Comparison of ENCODE assay signal across 11 mouse cellular contexts in the genomic region with DNA sequence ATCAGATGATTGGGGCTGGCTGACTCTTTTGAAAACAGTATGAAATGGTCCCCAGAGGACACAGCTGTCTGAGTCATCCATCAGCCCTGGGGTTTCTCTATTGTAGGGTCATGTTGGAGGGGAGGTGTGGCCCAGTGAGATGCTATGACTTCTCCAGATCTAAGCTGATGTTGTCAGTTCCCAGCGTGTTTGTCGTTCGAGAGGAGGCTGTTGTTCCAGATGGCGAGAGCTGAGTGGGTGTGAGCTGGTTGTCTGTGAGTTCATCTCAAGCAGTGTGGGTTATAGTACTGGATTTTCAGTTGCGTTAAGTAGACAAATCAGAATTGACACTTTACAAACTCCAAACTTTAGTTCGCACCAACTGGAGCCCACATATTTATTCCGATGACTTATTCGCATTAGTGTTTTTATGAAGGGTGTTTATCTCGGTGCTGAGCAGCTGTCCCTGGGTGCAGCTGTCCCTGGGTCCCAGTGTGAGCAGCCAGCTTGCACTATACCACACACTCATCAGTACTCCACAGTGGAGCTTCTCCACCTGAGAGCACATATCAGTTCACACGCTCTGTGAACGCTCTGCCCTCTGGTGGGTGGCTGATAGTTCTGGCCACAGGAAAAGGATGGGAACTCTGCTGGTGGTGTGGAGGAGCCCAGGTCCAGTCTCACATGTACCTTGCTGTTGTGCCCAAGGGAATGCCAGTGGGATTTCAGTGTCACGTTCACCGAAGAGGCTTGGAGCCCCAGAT.
A peak's percentile ranks its signal among the peaks of the same experiment; 100 is the strongest.
DNase-seq lines count a peak whose midpoint lies in the region; ATAC-seq and TF ChIP-seq lines count a peak whose summit lies in the region.
"Had no signal": no experiment of that assay in that cellular context is flagged by ENCODE, and none has a peak within 500 bp of the region (broad histone marks: within the 10 kb centered on the region; RNA-seq: fewer than 3 reads in every experiment).

No protein-coding gene starts in this region.

- TF ChIP-seq CTCF in lung, postnatal 0 days (IDR thresholded peaks at IDR 0.05): peak; percentile 43
- TF ChIP-seq CTCF in lung, adult 2 months (IDR thresholded peaks at IDR 0.05; ENCODE audit: insufficient read depth, low read length): no peak; the same call in 1 of the 2 replicates

- TF ChIP-seq EP300 in lung, postnatal 0 days (IDR thresholded peaks at IDR 0.05): no peak

- TF ChIP-seq POLR2A in lung, adult 2 months (IDR thresholded peaks at IDR 0.05; ENCODE audit: borderline replicate concordance, extremely low read depth, low read depth, low read length): no peak

- H3K4me2 ChIP-seq in forebrain, embryonic 13.5 days: no peak overlapping the region
- no peak overlapping the region for H3K4me2 ChIP-seq in lung, postnatal 0 days (replicated peaks; ENCODE audit: low read depth, low read length)
- no peak overlapping the region for H3K4me2 ChIP-seq in hindbrain, embryonic 15.5 days
- H3K4me2 ChIP-seq: liver, embryonic 13.5 days had no signal

- no peak for DNase-seq in forebrain, embryonic 10.5 days (ENCODE audit: extremely low spot score, low spot score)
- no peak for DNase-seq in lung, postnatal 0 days (ENCODE audit: low spot score)
- no peak for DNase-seq in lung, adult 2 months
- peak; percentile 32 for DNase-seq in retina, postnatal 7 days (ENCODE audit: low read depth, low spot score)
- DNase-seq in adrenal gland, adult 18-20 months (ENCODE audit: low spot score in 2 of 2): no peak
- DNase-seq in gastrocnemius, adult 8-10 months (ENCODE audit: low spot score in 2 of 2): no peak
- DNase-seq: adrenal gland, postnatal 25 days; heart, adult 2 months; liver, embryonic 13.5 days had no signal

- H3K27me3 ChIP-seq in forebrain, embryonic 13.5 days: no peaks in the 10 kb centered on the region
- no peaks in the 10 kb centered on the region for H3K27me3 ChIP-seq in forebrain, embryonic 10.5 days (ENCODE audit: poor library complexity, severe bottlenecking)
- no peaks in the 10 kb centered on the region for H3K27me3 ChIP-seq in lung, postnatal 0 days (replicated peaks; ENCODE audit: insufficient read depth, low read length)
- no peaks in the 10 kb centered on the region for H3K27me3 ChIP-seq in hindbrain, embryonic 15.5 days
- H3K27me3 ChIP-seq: liver, embryonic 13.5 days had no signal

- no peaks in the 10 kb centered on the region for H3K36me3 ChIP-seq in forebrain, embryonic 13.5 days (ENCODE audit: poor library complexity, severe bottlenecking)
- H3K36me3 ChIP-seq in forebrain, embryonic 10.5 days (replicated peaks): 0 out of 2 replicates have a peak, but pooled peaks cover 3% of the 10 kb centered on the region
- H3K36me3 ChIP-seq in lung, postnatal 0 days (ENCODE audit: insufficient read depth, low read length): no peaks in the 10 kb centered on the region
- H3K36me3 ChIP-seq in hindbrain, embryonic 15.5 days: 0 out of 2 replicates have a peak, but pooled peaks cover 3% of the 10 kb centered on the region
- H3K36me3 ChIP-seq: liver, embryonic 13.5 days had no signal

- no peaks in the 10 kb centered on the region for H3K4me1 ChIP-seq in forebrain, embryonic 13.5 days
- peaks cover 3% of the 10 kb centered on the region; the same call in 1 of the 2 replicates for H3K4me1 ChIP-seq in forebrain, embryonic 10.5 days
- H3K4me1 ChIP-seq in lung, postnatal 0 days (ENCODE audit: insufficient read depth, low read depth, low read length): no peaks in the 10 kb centered on the region
- H3K4me1 ChIP-seq in lung, adult 2 months (ENCODE audit: control insufficient read depth, insufficient read depth, low read length): no peaks in the 10 kb centered on the region
- no peaks in the 10 kb centered on the region for H3K4me1 ChIP-seq in hindbrain, embryonic 15.5 days (replicated peaks)
- H3K4me1 ChIP-seq: liver, embryonic 13.5 days had no signal

- 0 out of 2 replicates have a peak, but pooled peaks have one; percentile 51 for ATAC-seq in forebrain, embryonic 13.5 days
- no peak for ATAC-seq in lung, postnatal 0 days
- ATAC-seq in hindbrain, embryonic 15.5 days (ENCODE audit: low FRiP score, low read depth): 0 out of 2 replicates have a peak, but pooled peaks have one; percentile 50

- 91% methylated on average over 13 of the region's 13 CpGs for WGBS in forebrain, embryonic 13.5 days
- 93% methylated on average over 13 of the region's 13 CpGs for WGBS in forebrain, embryonic 10.5 days
- 78% methylated on average over 13 of the region's 13 CpGs for WGBS in lung, postnatal 0 days
- WGBS in lung, adult 2 months: 82% methylated on average over 13 of the region's 13 CpGs
- WGBS in hindbrain, embryonic 15.5 days: 84% methylated on average over 13 of the region's 13 CpGs

- H3K27ac ChIP-seq in forebrain, embryonic 13.5 days: no peak overlapping the region
- H3K27ac ChIP-seq in forebrain, embryonic 10.5 days: no peak overlapping the region
- H3K27ac ChIP-seq in lung, postnatal 0 days (ENCODE audit: low read length): no peak overlapping the region
- no peak overlapping the region for H3K27ac ChIP-seq in hindbrain, embryonic 15.5 days (replicated peaks)
- H3K27ac ChIP-seq: heart, adult 2 months; liver, embryonic 13.5 days had no signal

- no peak overlapping the region for H3K4me3 ChIP-seq in forebrain, embryonic 13.5 days
- H3K4me3 ChIP-seq in forebrain, embryonic 10.5 days: no peak overlapping the region
- no peak overlapping the region for H3K4me3 ChIP-seq in lung, postnatal 0 days (ENCODE audit: low read depth, low read length)
- no peak overlapping the region for H3K4me3 ChIP-seq in lung, adult 2 months (replicated peaks; ENCODE audit: extremely low read depth, low read depth, low read length)
- H3K4me3 ChIP-seq in hindbrain, embryonic 15.5 days: no peak overlapping the region
- H3K4me3 ChIP-seq: heart, adult 2 months; liver, embryonic 13.5 days had no signal

- H3K9me3 ChIP-seq in forebrain, embryonic 13.5 days (replicated peaks): no peaks in the 10 kb centered on the region
- H3K9me3 ChIP-seq in forebrain, embryonic 10.5 days: no peaks in the 10 kb centered on the region
- H3K9me3 ChIP-seq in lung, postnatal 0 days (ENCODE audit: low read length): no peaks in the 10 kb centered on the region
- no peaks in the 10 kb centered on the region for H3K9me3 ChIP-seq in hindbrain, embryonic 15.5 days
- H3K9me3 ChIP-seq: liver, embryonic 13.5 days had no signal

- H3K9ac ChIP-seq in forebrain, embryonic 13.5 days: no peak overlapping the region
- H3K9ac ChIP-seq in lung, postnatal 0 days (replicated peaks; ENCODE audit: low read depth): no peak overlapping the region
- H3K9ac ChIP-seq in hindbrain, embryonic 15.5 days: no peak overlapping the region
- H3K9ac ChIP-seq: liver, embryonic 13.5 days had no signal
